Mouse (Mus musculus): ENCODE results near the gene Nt5c3b. TPM values are rescaled to one million over a fixed set of nuclear protein-coding genes. Genes with fewer than 3 reads are reported as not detected.

The Nt5c3b gene
- polyA plus RNA-seq, 1 experiment from 2014 or later: 108 TPM

- WGBS: 75% methylated on average over 1 of the region's 1 CpGs
- Histone ChIP-seq H3K4me2 (ENCODE audit: low read depth, low read length) (no peak overlapping the region), H3K36me3 (ENCODE audit: control insufficient read depth, insufficient read depth, low read length) (peaks cover 50% of the 10 kb centered on the region), H3K9ac (ENCODE audit: low read depth, low read length) (no peak overlapping the region), H3K27ac (replicated peaks; ENCODE audit: low read depth, low read length) (no peak overlapping the region), H3K4me3 (ENCODE audit: low read depth, low read length) (no peak overlapping the region), H3K4me1 (ENCODE audit: control insufficient read depth, insufficient read depth, low read length) (peaks cover 10% of the 10 kb centered on the region), H3K9me3 (ENCODE audit: control insufficient read depth, low read length) (no peaks in the 10 kb centered on the region), H3K27me3 (replicated peaks; ENCODE audit: control insufficient read depth, insufficient read depth, low read length) (no peaks in the 10 kb centered on the region)
- ATAC-seq (ENCODE audit: low read depth) (no peak), DNase-seq (ENCODE audit: low spot score) (no peak)
Measured at GRCm38 (mm10) chr11:100437901-100438300, 3.7 kb downstream of the Nt5c3b start.

GRCm38 (mm10) chr11:100435678-100436246, 5.8 kb downstream of the Nt5c3b start:
- peaks cover 10% of the 10 kb centered on the region for H3K4me1 ChIP-seq (ENCODE audit: control insufficient read depth, insufficient read depth, low read length)
- ATAC-seq (ENCODE audit: low read depth) (no peak), DNase-seq (ENCODE audit: low spot score) (no peak)
- H3K9me3 ChIP-seq (ENCODE audit: control insufficient read depth, low read length): no peaks in the 10 kb centered on the region
- peaks cover 60% of the 10 kb centered on the region for H3K36me3 ChIP-seq (ENCODE audit: control insufficient read depth, insufficient read depth, low read length)
- 69% methylated on average over 9 of the region's 9 CpGs for WGBS
- H3K27me3 ChIP-seq (replicated peaks; ENCODE audit: control insufficient read depth, insufficient read depth, low read length): no peaks in the 10 kb centered on the region
- H3K9ac ChIP-seq (ENCODE audit: low read depth, low read length): no peak overlapping the region
- no peak overlapping the region for H3K27ac ChIP-seq (replicated peaks; ENCODE audit: low read depth, low read length)
- no peak overlapping the region for H3K4me3 ChIP-seq (ENCODE audit: low read depth, low read length)
- H3K4me2 ChIP-seq (ENCODE audit: low read depth, low read length): no peak overlapping the region

DNA sequence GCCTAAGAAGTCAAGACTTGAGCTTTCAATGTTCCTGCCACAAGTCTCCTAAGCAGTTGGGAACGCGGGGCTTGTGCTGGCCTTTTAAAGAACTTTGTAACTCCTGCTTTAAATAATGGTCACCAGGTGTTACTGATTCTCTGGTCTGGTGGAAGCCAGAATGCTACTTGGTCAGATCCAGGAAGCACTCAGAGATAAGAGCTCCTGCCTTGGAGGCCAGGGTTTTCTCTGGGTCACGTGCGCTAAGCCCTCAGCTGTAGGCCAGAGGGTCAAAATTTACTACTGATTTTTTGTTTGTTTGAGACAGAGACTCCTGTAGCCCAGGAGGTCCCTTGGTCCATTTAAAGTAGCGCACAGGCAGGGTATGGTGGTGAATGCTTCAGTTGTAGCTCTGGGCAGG, 9.6 kb downstream of the Nt5c3b start:
- no peak overlapping the region for H3K9ac ChIP-seq (ENCODE audit: low read depth, low read length)
- no peak overlapping the region for H3K4me3 ChIP-seq (ENCODE audit: low read depth, low read length)
- H3K4me2 ChIP-seq (ENCODE audit: low read depth, low read length): no peak overlapping the region
- 94% methylated on average over 5 of the region's 5 CpGs for WGBS
- H3K36me3 ChIP-seq (ENCODE audit: control insufficient read depth, insufficient read depth, low read length): peaks cover 64% of the 10 kb centered on the region
- H3K27ac ChIP-seq (replicated peaks; ENCODE audit: low read depth, low read length): no peak overlapping the region
- H3K4me1 ChIP-seq (ENCODE audit: control insufficient read depth, insufficient read depth, low read length): no peaks in the 10 kb centered on the region
- no peaks in the 10 kb centered on the region for H3K9me3 ChIP-seq (ENCODE audit: control insufficient read depth, low read length)
- ATAC-seq (ENCODE audit: low read depth): no peak
- H3K27me3 ChIP-seq (replicated peaks; ENCODE audit: control insufficient read depth, insufficient read depth, low read length): no peaks in the 10 kb centered on the region
- no peak for DNase-seq (ENCODE audit: low spot score)

DNA sequence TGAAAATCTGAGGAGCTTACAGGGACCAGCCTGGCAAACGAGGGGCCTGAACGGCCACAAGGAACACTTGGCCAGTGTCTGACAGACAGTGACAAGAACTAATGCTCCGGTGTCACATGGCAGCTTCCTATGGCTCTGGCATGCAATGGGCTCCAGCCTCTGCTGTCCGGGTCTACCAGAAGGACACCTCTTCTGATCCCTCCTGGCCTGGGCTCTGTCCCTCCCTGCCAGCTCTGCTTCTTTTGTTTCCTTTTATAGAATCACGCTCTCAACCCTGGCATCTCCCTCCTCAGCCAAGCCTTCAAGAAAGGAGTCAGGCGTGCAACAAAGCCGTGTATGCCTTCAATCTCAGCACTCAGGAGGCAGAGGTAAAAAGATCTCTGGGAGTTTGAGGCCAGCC, 11.6 kb downstream of the Nt5c3b start:
- 93% methylated on average over 7 of the region's 7 CpGs for WGBS
- Histone ChIP-seq H3K27ac (replicated peaks; ENCODE audit: low read depth, low read length) (no peak overlapping the region), H3K36me3 (ENCODE audit: control insufficient read depth, insufficient read depth, low read length) (peaks cover 51% of the 10 kb centered on the region), H3K9me3 (ENCODE audit: control insufficient read depth, low read length) (no peaks in the 10 kb centered on the region), H3K4me1 (ENCODE audit: control insufficient read depth, insufficient read depth, low read length) (no peaks in the 10 kb centered on the region), H3K4me2 (ENCODE audit: low read depth, low read length) (no peak overlapping the region), H3K4me3 (ENCODE audit: low read depth, low read length) (no peak overlapping the region), H3K9ac (ENCODE audit: low read depth, low read length) (no peak overlapping the region), H3K27me3 (replicated peaks; ENCODE audit: control insufficient read depth, insufficient read depth, low read length) (no peaks in the 10 kb centered on the region)
- no peak for DNase-seq (ENCODE audit: low spot score)
- ATAC-seq (ENCODE audit: low read depth): no peak

DNA sequence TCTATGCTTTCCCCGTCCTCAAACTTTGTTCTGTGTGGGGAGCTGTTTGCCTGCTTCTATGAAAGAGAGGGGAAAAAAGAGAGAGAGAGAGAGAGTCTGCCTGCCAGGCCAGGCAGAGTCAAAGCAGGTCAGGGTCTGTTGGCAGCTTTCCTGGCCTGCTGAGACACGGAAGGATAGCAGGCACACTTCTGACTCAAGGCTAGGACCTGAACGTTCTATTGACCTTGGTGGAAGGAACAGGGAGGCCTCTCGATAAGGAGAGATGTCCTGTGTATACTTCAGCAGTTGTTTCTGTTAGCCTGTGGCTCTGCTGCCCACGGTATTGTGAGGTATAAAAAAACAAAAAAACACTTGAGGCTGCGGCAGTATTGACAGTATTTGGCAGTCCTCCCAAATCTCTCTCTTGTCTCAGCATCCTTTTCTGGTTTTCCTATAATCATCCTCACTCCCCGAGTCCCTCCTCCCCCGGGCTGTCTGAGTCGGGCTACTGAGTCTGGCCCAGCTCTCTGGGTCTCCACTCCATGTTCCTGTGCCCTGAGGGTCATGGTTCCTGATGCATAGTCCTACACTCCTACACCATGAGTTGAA, 12.9 kb downstream of the Nt5c3b start:
- H3K27me3 ChIP-seq (replicated peaks; ENCODE audit: control insufficient read depth, insufficient read depth, low read length): no peaks in the 10 kb centered on the region
- H3K9me3 ChIP-seq (ENCODE audit: control insufficient read depth, low read length): no peaks in the 10 kb centered on the region
- no peak overlapping the region for H3K27ac ChIP-seq (replicated peaks; ENCODE audit: low read depth, low read length)
- peaks cover 51% of the 10 kb centered on the region for H3K36me3 ChIP-seq (ENCODE audit: control insufficient read depth, insufficient read depth, low read length)
- ATAC-seq (ENCODE audit: low read depth) (no peak), DNase-seq (ENCODE audit: low spot score) (no peak)
- no peak overlapping the region for H3K9ac ChIP-seq (ENCODE audit: low read depth, low read length)
- no peaks in the 10 kb centered on the region for H3K4me1 ChIP-seq (ENCODE audit: control insufficient read depth, insufficient read depth, low read length)
- H3K4me3 ChIP-seq (ENCODE audit: low read depth, low read length): no peak overlapping the region
- 65% methylated on average over 9 of the region's 9 CpGs for WGBS
- no peak overlapping the region for H3K4me2 ChIP-seq (ENCODE audit: low read depth, low read length)

DNA sequence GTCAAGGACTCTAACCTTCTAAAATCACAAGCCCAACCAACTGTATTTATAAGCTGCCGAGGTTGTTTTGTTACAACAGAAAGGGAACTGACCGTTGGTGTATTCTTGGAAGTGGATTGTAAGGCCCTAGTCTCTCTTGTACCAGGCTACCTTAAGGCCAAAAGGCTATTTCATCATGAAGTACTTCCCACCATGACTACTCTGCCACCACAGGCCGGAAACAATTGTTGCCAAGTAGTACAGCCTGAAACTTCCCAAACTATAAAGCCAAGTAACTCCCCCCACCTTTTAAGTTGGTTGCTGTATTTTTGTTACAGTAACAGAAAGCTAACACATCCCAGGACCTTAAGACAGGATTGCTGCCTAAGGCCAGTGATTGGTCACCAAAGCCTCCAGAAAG, 14.8 kb downstream of the Nt5c3b start:
- H3K36me3 ChIP-seq (ENCODE audit: control insufficient read depth, insufficient read depth, low read length): peaks cover 57% of the 10 kb centered on the region

GRCm38 (mm10) chr11:100425851-100426250, 15.8 kb downstream of the Nt5c3b start:
- ATAC-seq (ENCODE audit: low read depth): no peak
- no peaks in the 10 kb centered on the region for H3K9me3 ChIP-seq (ENCODE audit: control insufficient read depth, low read length)
- no peak overlapping the region for H3K27ac ChIP-seq (replicated peaks; ENCODE audit: low read depth, low read length)
- no peak overlapping the region for H3K4me2 ChIP-seq (ENCODE audit: low read depth, low read length)
- H3K4me3 ChIP-seq (ENCODE audit: low read depth, low read length): no peak overlapping the region
- H3K4me1 ChIP-seq (ENCODE audit: control insufficient read depth, insufficient read depth, low read length): no peaks in the 10 kb centered on the region
- DNase-seq (ENCODE audit: low spot score): peak; percentile 59
- H3K9ac ChIP-seq (ENCODE audit: low read depth, low read length): no peak overlapping the region
- H3K36me3 ChIP-seq (ENCODE audit: control insufficient read depth, insufficient read depth, low read length): peaks cover 63% of the 10 kb centered on the region
- 42% methylated on average over 7 of the region's 7 CpGs for WGBS
- H3K27me3 ChIP-seq (replicated peaks; ENCODE audit: control insufficient read depth, insufficient read depth, low read length): no peaks in the 10 kb centered on the region

More for the DNA sequence above, 14.8 kb downstream of the Nt5c3b start:
- no peak overlapping the region for H3K9ac ChIP-seq (ENCODE audit: low read depth, low read length)
- H3K4me2 ChIP-seq (ENCODE audit: low read depth, low read length): no peak overlapping the region
- WGBS: 87% methylated on average over 3 of the region's 3 CpGs
- no peaks in the 10 kb centered on the region for H3K4me1 ChIP-seq (ENCODE audit: control insufficient read depth, insufficient read depth, low read length)
- ATAC-seq (ENCODE audit: low read depth): no peak
- H3K27ac ChIP-seq (replicated peaks; ENCODE audit: low read depth, low read length): no peak overlapping the region
- H3K9me3 ChIP-seq (ENCODE audit: control insufficient read depth, low read length): no peaks in the 10 kb centered on the region
- H3K27me3 ChIP-seq (replicated peaks; ENCODE audit: control insufficient read depth, insufficient read depth, low read length): no peaks in the 10 kb centered on the region
- DNase-seq (ENCODE audit: low spot score): no peak
- H3K4me3 ChIP-seq (ENCODE audit: low read depth, low read length): no peak overlapping the region

DNA sequence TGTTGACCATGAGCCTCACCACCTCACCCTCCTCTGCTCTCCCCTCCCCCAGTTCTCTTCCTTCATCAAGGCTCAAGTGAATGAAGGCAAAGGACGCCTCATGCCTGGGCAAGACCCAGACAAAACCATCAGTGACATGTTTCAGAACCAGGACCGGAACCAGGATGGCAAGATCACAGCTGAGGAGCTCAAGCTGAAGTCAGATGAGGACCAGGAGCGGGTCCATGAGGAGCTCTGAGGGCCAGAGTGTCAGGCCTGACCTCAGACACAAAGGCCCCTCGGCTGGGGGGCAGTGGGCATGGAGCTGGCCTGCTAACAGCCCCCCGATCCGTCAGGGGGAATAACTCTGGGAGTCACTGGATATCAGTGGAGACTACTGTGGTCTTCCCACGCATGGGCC, 17.8 kb downstream of the Nt5c3b start:
- no peak overlapping the region for H3K4me2 ChIP-seq (ENCODE audit: low read depth, low read length)
- ATAC-seq (ENCODE audit: low read depth) (no peak), DNase-seq (ENCODE audit: low spot score) (no peak)
- H3K27me3 ChIP-seq (replicated peaks; ENCODE audit: control insufficient read depth, insufficient read depth, low read length): no peaks in the 10 kb centered on the region
- H3K4me3 ChIP-seq (ENCODE audit: low read depth, low read length): no peak overlapping the region
- no peaks in the 10 kb centered on the region for H3K4me1 ChIP-seq (ENCODE audit: control insufficient read depth, insufficient read depth, low read length)
- H3K9ac ChIP-seq (ENCODE audit: low read depth, low read length): no peak overlapping the region
- 91% methylated on average over 7 of the region's 7 CpGs for WGBS
- peaks cover 62% of the 10 kb centered on the region for H3K36me3 ChIP-seq (ENCODE audit: control insufficient read depth, insufficient read depth, low read length)
- H3K27ac ChIP-seq (replicated peaks; ENCODE audit: low read depth, low read length): no peak overlapping the region
- H3K9me3 ChIP-seq (ENCODE audit: control insufficient read depth, low read length): no peaks in the 10 kb centered on the region

GRCm38 (mm10) chr11:100421537-100421936, 20.1 kb downstream of the Nt5c3b start:
- Histone ChIP-seq H3K9me3 (ENCODE audit: control insufficient read depth, low read length) (no peaks in the 10 kb centered on the region), H3K4me2 (ENCODE audit: low read depth, low read length) (no peak overlapping the region), H3K4me3 (ENCODE audit: low read depth, low read length) (no peak overlapping the region), H3K36me3 (ENCODE audit: control insufficient read depth, insufficient read depth, low read length) (peaks cover 64% of the 10 kb centered on the region), H3K9ac (ENCODE audit: low read depth, low read length) (no peak overlapping the region), H3K27me3 (replicated peaks; ENCODE audit: control insufficient read depth, insufficient read depth, low read length) (no peaks in the 10 kb centered on the region), H3K27ac (replicated peaks; ENCODE audit: low read depth, low read length) (no peak overlapping the region), H3K4me1 (ENCODE audit: control insufficient read depth, insufficient read depth, low read length) (peaks cover 9% of the 10 kb centered on the region; the same call in 1 of the 2 replicates)
- DNase-seq (ENCODE audit: low spot score) (no peak), ATAC-seq (ENCODE audit: low read depth) (no peak)
- WGBS: 60% methylated on average over 6 of the region's 8 CpGs
